17 mouse cellular contexts compared by ENCODE assay signal in the genomic region with DNA sequence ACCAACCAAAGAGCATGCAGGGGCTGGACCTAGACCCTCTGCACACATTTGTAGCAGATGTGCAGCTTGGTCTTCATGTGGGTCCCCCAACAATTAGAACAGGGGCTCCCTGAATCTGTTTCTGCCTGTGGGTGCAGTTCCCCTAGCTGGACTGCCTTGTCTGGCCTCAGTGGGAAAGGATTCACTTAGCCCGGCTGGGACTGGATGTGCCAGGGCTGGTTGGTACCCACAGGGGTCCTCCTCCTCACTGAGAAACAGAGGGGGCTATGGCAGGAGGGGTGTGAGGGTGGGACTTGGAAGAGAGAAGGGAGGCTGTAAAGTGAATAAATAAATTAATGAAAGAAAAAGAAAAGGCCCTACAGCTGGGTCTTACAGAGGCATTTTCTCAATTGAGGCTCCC.
"Had no signal": no experiment of that assay in that cellular context is flagged by ENCODE, and none has a peak within 500 bp of the region (broad histone marks: within the 10 kb centered on the region; RNA-seq: fewer than 3 reads in every experiment).

No protein-coding gene starts in this region.

- H3K4me1 ChIP-seq: limb, embryonic 10.5 days; limb, embryonic 13.5 days; liver, embryonic 12.5 days; liver, embryonic 15.5 days; lung, embryonic 15.5 days; megakaryocyte, embryonic 14.5 days; midbrain, embryonic 10.5 days had no signal

- ATAC-seq: liver, embryonic 12.5 days had no signal

- H3K27me3 ChIP-seq: limb, embryonic 13.5 days; liver, embryonic 12.5 days; liver, embryonic 15.5 days; lung, embryonic 15.5 days; megakaryocyte, embryonic 14.5 days had no signal

- H3K4me2 ChIP-seq: limb, embryonic 13.5 days; liver, embryonic 12.5 days; liver, embryonic 15.5 days; lung, embryonic 15.5 days had no signal

- H3K9me3 ChIP-seq: limb, embryonic 10.5 days; limb, embryonic 13.5 days; liver, embryonic 15.5 days; lung, embryonic 15.5 days; midbrain, embryonic 10.5 days had no signal

- H3K36me3 ChIP-seq: limb, embryonic 10.5 days; liver, embryonic 12.5 days; liver, embryonic 15.5 days; lung, embryonic 15.5 days; midbrain, embryonic 10.5 days had no signal

- DNase-seq: kidney, postnatal 25 days; layer of hippocampus, adult 9-11 months; liver; lung, adult 18-20 months; lung, postnatal 10 days; lung, postnatal 36 days; thymus, adult 18-20 months; thymus, postnatal 36 days had no signal

- H3K27ac ChIP-seq: kidney, postnatal 0 days; layer of hippocampus, adult 2 months; limb, embryonic 10.5 days; limb, embryonic 13.5 days; liver, embryonic 12.5 days; liver, embryonic 15.5 days; lung, embryonic 15.5 days; midbrain, embryonic 10.5 days had no signal

- H3K9ac ChIP-seq: limb, embryonic 13.5 days; liver, embryonic 12.5 days; liver, embryonic 15.5 days; lung, embryonic 15.5 days had no signal

- H3K4me3 ChIP-seq: layer of hippocampus, adult 2 months; limb, embryonic 10.5 days; limb, embryonic 13.5 days; liver, embryonic 12.5 days; liver, embryonic 15.5 days; lung, embryonic 15.5 days; megakaryocyte, embryonic 14.5 days; midbrain, embryonic 10.5 days had no signal
